Mouse (Mus musculus) naive thymus-derived CD4-positive, alpha-beta T cell, adult 2 months (primary cell): ENCODE results near the gene Gm3618.
"Not testable (repeated sequence)": the region's sequence is repeated elsewhere in the genome, so short reads cannot be mapped to it uniquely, and the experiment has no call there.

ENCODE experiments used
- DNase-seq: peaks from one replicate; pipeline ENCODE4 v3.0.0-alpha.2; 2011; ENCODE audit warnings: low read depth

The Gm3618 gene

DNA sequence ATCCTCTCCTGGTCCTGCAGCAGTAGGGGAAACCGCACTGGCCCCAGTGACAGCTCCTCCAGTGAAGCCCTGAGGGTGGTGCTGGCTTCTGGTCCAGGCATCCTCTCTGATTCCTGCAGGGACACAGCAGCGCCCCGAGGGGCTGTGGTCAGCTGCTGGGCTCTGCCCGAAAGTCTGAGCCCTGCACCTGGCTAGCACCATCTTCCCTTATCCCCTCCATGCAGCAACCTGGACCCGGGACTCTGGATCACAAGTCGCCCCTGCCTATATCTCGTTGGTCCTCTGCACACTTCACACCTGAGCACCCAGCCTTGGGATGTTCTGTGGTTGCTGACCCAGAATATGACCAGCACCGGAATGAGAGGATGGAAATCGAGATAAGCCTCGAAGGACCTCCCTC, at the start of gene Gm3618:
Gene Gm3618, minus strand, starts transcription at position 101 of the 400 bp plus-strand sequence.
- DNase-seq = not testable (repeated sequence)

DNA sequence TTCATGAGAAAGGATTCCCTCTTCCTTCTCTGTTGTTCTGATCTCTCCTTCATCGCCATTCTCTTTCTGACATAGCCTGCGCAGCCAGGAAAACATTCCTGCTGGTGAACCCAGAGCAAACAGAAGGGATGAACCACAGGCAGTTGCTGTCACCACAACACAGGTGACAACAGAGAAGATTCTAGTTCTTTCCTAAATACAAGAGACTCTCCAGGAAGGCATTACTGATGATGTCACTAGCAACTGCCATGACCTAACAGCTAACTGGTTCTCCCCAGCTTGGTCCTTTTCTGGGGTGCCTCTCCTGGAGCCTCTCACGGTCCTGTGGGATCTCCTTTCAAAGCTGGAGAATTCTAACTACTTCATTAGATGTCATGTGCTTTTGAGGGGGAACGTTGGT, 46.7 kb upstream of the Gm3618 start, which contains the start of gene Gm16440:
Gene Gm16440, minus strand, starts transcription at position 101 of the 400 bp plus-strand sequence.
- not testable (repeated sequence) for DNase-seq

DNA sequence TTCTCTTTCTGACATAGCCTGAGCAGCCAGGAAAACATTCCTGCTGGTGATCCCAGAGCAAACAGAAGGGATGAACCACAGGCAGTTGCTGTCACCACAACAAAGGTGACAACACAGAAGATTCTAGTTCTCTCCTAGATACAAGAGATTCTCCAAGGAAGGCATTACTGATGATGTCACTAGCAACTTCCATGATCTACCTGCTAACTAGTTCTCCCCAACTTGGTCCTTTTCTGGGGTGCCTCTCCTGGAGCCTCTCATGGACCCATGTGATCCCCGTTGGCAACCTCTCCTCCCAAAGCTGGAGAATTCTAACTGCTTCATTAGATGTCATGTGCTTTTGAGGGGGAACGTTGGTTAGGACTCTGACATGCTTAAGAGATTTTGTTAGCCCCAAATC, 38.7 kb downstream of the Gm3618 start, which contains the start of gene Gm21103:
Gene Gm21103, minus strand, starts transcription at position 101 of the 400 bp plus-strand sequence.
- DNase-seq = not testable (repeated sequence)

DNA sequence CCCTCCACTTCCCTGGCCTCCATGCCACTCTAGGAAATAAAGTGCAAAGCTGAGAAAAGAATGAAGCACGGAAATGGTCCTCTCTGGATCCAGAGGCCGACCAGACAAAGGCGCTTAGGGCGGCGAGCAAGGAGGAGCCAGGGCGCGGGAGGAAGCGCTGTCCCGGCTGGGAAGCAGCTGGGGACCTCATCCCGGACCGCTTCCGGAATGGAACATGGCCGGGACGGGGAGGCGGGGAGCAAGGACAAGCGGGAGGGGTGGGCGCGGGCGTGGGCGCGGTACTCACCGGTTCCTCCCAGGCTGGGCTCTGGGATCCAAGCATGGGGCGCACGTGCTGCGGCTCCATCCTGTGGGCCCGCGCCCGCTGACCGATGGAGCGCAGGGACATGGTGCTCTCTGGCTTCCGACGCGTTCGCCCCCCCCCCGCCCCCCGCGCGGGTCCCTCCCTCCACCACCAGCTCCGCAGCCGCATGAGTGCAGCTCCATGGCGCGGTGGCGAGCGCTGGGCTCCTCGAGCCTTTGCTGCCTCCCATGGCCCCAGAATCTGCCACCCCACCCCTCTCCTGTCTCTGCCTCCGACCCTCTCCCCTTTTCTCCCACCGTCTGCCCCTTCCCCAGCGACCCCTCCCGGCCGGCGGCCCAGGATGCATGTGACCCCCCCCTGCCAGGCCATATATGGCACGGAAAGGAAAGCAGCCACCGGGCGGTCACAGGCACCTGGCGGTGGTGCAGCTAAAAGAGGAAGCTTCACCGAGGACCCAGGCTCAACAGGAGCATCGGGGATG, 56.4 kb downstream of the Gm3618 start, which contains the start of gene Gm3411:
Gene Gm3411, minus strand, starts transcription at position 320 of the 785 bp plus-strand sequence.
- DNase-seq = not testable (repeated sequence)
